ENCODE assay signal across 8 mouse cellular contexts in the genomic region with DNA sequence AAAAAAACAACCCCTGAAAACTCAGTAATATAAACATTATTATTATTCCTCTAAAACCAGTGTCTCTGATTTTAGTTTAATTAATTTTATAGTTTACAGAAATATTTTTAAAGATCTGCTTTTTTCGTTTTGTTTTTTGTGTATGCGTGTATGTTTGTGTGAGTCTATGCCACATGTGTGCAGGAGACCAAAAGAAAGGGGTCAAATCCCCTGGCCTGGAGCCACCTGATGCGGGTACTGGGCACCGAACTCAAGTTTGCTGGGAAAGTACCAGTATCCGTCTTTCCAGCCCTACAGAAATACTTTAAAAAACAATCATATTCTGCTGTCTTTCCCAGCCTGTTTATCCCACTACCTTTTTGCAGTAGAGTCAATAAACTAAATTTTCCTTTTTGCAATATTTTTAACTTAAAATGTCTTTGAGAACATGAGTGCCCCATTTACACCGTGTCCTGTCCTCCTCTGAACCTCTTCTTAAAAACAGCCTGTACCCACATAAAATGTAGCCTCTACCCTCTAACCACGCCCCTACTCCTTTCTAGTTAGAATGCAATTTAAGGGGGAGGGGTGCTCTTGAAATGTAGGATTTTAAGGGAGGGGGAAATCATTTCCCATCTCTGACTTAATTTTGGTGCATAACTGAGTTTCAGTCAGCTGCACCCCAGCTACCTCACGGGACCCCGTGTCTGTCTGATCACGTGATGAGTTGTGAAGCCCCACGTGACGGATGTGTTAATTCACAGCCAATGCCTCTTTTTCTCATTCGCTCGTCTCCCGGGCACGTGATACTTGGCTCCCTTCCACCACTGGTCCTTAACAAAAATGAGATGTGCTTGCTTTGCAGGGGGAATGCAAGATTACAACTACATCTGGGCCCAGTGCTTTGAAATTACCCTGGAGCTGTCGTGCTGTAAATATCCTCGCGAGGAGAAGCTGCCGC. TPM values are rescaled to one million over a fixed set of nuclear protein-coding genes. Genes with fewer than 3 reads are reported as not detected.
DNase-seq lines count a peak whose midpoint lies in the region; ATAC-seq and TF ChIP-seq lines count a peak whose summit lies in the region.

No protein-coding gene starts in this region.

- TF ChIP-seq POLR2A in lung, adult 2 months (IDR thresholded peaks at IDR 0.05; ENCODE audit: borderline replicate concordance, extremely low read depth, low read depth, low read length): no peak

- H3K9me3 ChIP-seq in embryonic facial prominence, embryonic 12.5 days: no peaks in the 10 kb centered on the region
- no peaks in the 10 kb centered on the region for H3K9me3 ChIP-seq in limb, embryonic 10.5 days (replicated peaks)
- no peaks in the 10 kb centered on the region for H3K9me3 ChIP-seq in midbrain, embryonic 16.5 days (replicated peaks; ENCODE audit: control insufficient read depth, low read length, poor library complexity, severe bottlenecking)
- H3K9me3 ChIP-seq in stomach, embryonic 15.5 days: no peaks in the 10 kb centered on the region

- no peak overlapping the region for H3K4me3 ChIP-seq in lung, adult 2 months (replicated peaks; ENCODE audit: extremely low read depth, low read depth, low read length)
- H3K4me3 ChIP-seq in embryonic facial prominence, embryonic 12.5 days: peak overlapping the region; percentile 28
- H3K4me3 ChIP-seq in limb, embryonic 10.5 days: peak overlapping the region; percentile 40
- H3K4me3 ChIP-seq in midbrain, embryonic 16.5 days (ENCODE audit: low read depth, low read length): peak overlapping the region; percentile 42
- H3K4me3 ChIP-seq in stomach, embryonic 15.5 days (replicated peaks): 0 out of 2 replicates have a peak overlapping the region, but pooled peaks have one; percentile 8

- no peaks in the 10 kb centered on the region; the same call in 1 of the 2 replicates for H3K4me1 ChIP-seq in lung, adult 2 months (ENCODE audit: control insufficient read depth, insufficient read depth, low read length)
- peaks cover 10% of the 10 kb centered on the region; the same call in 1 of the 2 replicates for H3K4me1 ChIP-seq in embryonic facial prominence, embryonic 12.5 days
- H3K4me1 ChIP-seq in limb, embryonic 10.5 days: peaks cover 24% of the 10 kb centered on the region
- peaks cover 6% of the 10 kb centered on the region; the same call in 1 of the 2 replicates for H3K4me1 ChIP-seq in midbrain, embryonic 16.5 days (ENCODE audit: control insufficient read depth, insufficient read depth, low read length)
- H3K4me1 ChIP-seq in stomach, embryonic 15.5 days: 0 out of 2 replicates have a peak, but pooled peaks cover 3% of the 10 kb centered on the region

- no peak; the same call in 1 of the 2 replicates for ATAC-seq in embryonic facial prominence, embryonic 12.5 days (ENCODE audit: insufficient number of reproducible peaks, insufficient read depth, low FRiP score, low TSS enrichment)
- ATAC-seq in midbrain, embryonic 16.5 days: peak; percentile 89
- ATAC-seq in stomach, embryonic 15.5 days (ENCODE audit: insufficient read depth, low FRiP score, low read depth): no peak

- H3K27ac ChIP-seq in embryonic facial prominence, embryonic 12.5 days: no peak overlapping the region
- H3K27ac ChIP-seq in limb, embryonic 10.5 days: peak overlapping the region; percentile 62
- H3K27ac ChIP-seq in midbrain, embryonic 16.5 days (ENCODE audit: low read length): peak overlapping the region; percentile 85
- H3K27ac ChIP-seq in stomach, embryonic 15.5 days: no peak overlapping the region

- H3K4me2 ChIP-seq in embryonic facial prominence, embryonic 12.5 days (replicated peaks): peak overlapping the region; percentile 52
- H3K4me2 ChIP-seq in midbrain, embryonic 16.5 days (ENCODE audit: low read length): peak overlapping the region; percentile 72
- peak overlapping the region; percentile 40 for H3K4me2 ChIP-seq in stomach, embryonic 15.5 days

- WGBS in lung, adult 2 months: 39% methylated on average over 20 of the region's 20 CpGs
- WGBS in embryonic facial prominence, embryonic 12.5 days: 37% methylated on average over 20 of the region's 20 CpGs
- 40% methylated on average over 20 of the region's 20 CpGs for WGBS in limb, embryonic 10.5 days
- WGBS in midbrain, embryonic 16.5 days: 35% methylated on average over 20 of the region's 20 CpGs
- 44% methylated on average over 20 of the region's 20 CpGs for WGBS in stomach, embryonic 15.5 days

- no peak overlapping the region for H3K9ac ChIP-seq in embryonic facial prominence, embryonic 12.5 days
- peak overlapping the region; percentile 65 for H3K9ac ChIP-seq in midbrain, embryonic 16.5 days (ENCODE audit: low read depth, low read length)
- H3K9ac ChIP-seq in stomach, embryonic 15.5 days: no peak overlapping the region

- TF ChIP-seq CTCF in lung, adult 2 months (IDR thresholded peaks at IDR 0.05; ENCODE audit: insufficient read depth, low read length): no peak

- no peaks in the 10 kb centered on the region for H3K36me3 ChIP-seq in embryonic facial prominence, embryonic 12.5 days
- H3K36me3 ChIP-seq in limb, embryonic 10.5 days: peaks cover 14% of the 10 kb centered on the region
- H3K36me3 ChIP-seq in midbrain, embryonic 16.5 days (ENCODE audit: control insufficient read depth, insufficient read depth, low read length): no peaks in the 10 kb centered on the region
- no peaks in the 10 kb centered on the region for H3K36me3 ChIP-seq in stomach, embryonic 15.5 days

- no peaks in the 10 kb centered on the region for H3K27me3 ChIP-seq in embryonic facial prominence, embryonic 12.5 days
- H3K27me3 ChIP-seq in limb, embryonic 10.5 days (ENCODE audit: low read depth, poor library complexity, severe bottlenecking): no peaks in the 10 kb centered on the region; the same call in 1 of the 2 replicates
- H3K27me3 ChIP-seq in midbrain, embryonic 16.5 days (ENCODE audit: control insufficient read depth, insufficient read depth, low read depth, low read length): no peaks in the 10 kb centered on the region
- no peaks in the 10 kb centered on the region for H3K27me3 ChIP-seq in stomach, embryonic 15.5 days (replicated peaks)

- DNase-seq in lung, adult 18-20 months: peak; percentile 38 to 44
- DNase-seq in lung, adult 2 months: no peak
- peak; percentile 58 to 68 for DNase-seq in heart, adult 9 months (ENCODE audit: low spot score in 2 of 2)
- DNase-seq in kidney, adult 8-10 months: peak; percentile 47 to 53
- DNase-seq in limb, embryonic 10.5 days (ENCODE audit: low spot score): peak; percentile 76

RNA-seq across cellular contexts. Expression of gene Mdm2, which starts 35.2 kb away (rescaled TPM):
- polyA plus RNA-seq in lung, adult 2 months (2012; rRNA removed): 39.0 and 39.7 TPM in 2 replicates
- 55.0 and 55.9 TPM in 2 replicates for polyA plus RNA-seq in embryonic facial prominence, embryonic 12.5 days (2016; fragmentation: Nextera tagmentation; extraction: Ambion mirVana)
- 56.3 and 62.4 TPM in 2 replicates for polyA plus RNA-seq in limb, embryonic 10.5 days (2016; fragmentation: Nextera tagmentation; extraction: Ambion mirVana)
- 53.1 and 55.7 TPM in 2 replicates for polyA plus RNA-seq in midbrain, embryonic 16.5 days (2015; fragmentation: Nextera tagmentation; extraction: Ambion mirVana)
- 38.2 and 44.1 TPM in 2 replicates for polyA plus RNA-seq in stomach, embryonic 15.5 days (2015; fragmentation: Nextera tagmentation; extraction: Ambion mirVana)

RNA-seq across cellular contexts. Expression of gene Cpm, which starts 46.1 kb away (rescaled TPM):
- 104 and 117 TPM in 2 replicates for polyA plus RNA-seq in lung, adult 2 months (2012; rRNA removed)
- 19.3 and 20.4 TPM in 2 replicates for polyA plus RNA-seq in embryonic facial prominence, embryonic 12.5 days (2016; fragmentation: Nextera tagmentation; extraction: Ambion mirVana)
- 22.5 and 31.5 TPM in 2 replicates for polyA plus RNA-seq in limb, embryonic 10.5 days (2016; fragmentation: Nextera tagmentation; extraction: Ambion mirVana)
- polyA plus RNA-seq in midbrain, embryonic 16.5 days (2015; fragmentation: Nextera tagmentation; extraction: Ambion mirVana): 13.5 and 14.3 TPM in 2 replicates
- 57.1 and 57.7 TPM in 2 replicates for polyA plus RNA-seq in stomach, embryonic 15.5 days (2015; fragmentation: Nextera tagmentation; extraction: Ambion mirVana)

Comparison
In these comparisons a context has a peak if more than half of its experiments do, and no peak if none do; other contexts are left out.
1. H3K27ac ChIP-seq: peak in limb, embryonic 10.5 days (single experiment) and midbrain, embryonic 16.5 days (single experiment); none in embryonic facial prominence, embryonic 12.5 days (single experiment) and stomach, embryonic 15.5 days (single experiment).
2. Peak in every context shown above with its lines, with median percentiles within 50 percentile points of each other: H3K4me2 ChIP-seq.